Mouse (Mus musculus): ENCODE measurements around the gene Tmem171. TPM values are rescaled to one million over a fixed set of nuclear protein-coding genes. Genes with fewer than 3 reads are reported as not detected.

The Tmem171 gene
- polyA plus RNA-seq, 1 experiment from 2014 or later, result 0.57 TPM

DNA sequence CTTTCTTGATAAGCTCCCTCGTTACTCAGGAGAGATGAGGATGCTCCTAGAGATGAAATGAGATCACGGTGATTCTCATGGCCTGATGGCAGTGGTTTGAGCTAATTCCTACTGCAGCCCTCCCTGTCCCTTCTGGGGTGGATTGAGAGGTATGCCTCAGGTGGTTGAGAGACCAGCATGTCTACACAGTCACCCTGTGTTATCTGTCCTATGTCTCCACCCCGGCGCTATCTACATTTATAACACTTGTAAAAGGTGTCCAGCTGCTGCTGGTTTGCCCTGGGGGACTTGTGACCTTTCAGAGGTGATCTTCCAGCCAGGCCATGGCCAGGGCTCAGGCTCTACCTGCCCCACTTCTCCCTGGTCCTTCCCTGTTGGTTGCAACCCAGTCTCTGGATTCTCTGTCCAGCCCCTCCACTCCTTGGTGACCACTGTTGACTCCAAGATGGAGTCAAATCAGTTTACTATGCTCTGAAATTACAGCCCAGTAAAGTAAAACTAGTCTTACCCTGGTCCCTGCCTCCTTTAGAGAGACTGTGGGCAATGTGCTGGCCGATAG, 5.4 kb upstream of the Tmem171 start:
- Histone ChIP-seq H3K27me3 (replicated peaks; ENCODE audit: control insufficient read depth, insufficient read depth, low read length) (peaks cover 9% of the 10 kb centered on the region), H3K27ac (replicated peaks; ENCODE audit: low read depth, low read length) (no peak overlapping the region), H3K9me3 (ENCODE audit: control insufficient read depth, low read length) (no peaks in the 10 kb centered on the region), H3K36me3 (ENCODE audit: control insufficient read depth, insufficient read depth, low read length) (no peaks in the 10 kb centered on the region), H3K4me3 (ENCODE audit: low read depth, low read length) (no peak overlapping the region), H3K9ac (ENCODE audit: low read depth, low read length) (no peak overlapping the region), H3K4me2 (ENCODE audit: low read depth, low read length) (no peak overlapping the region), H3K4me1 (ENCODE audit: control insufficient read depth, insufficient read depth, low read length) (peaks cover 5% of the 10 kb centered on the region; the same call in 1 of the 2 replicates)
- ATAC-seq (ENCODE audit: low read depth) (no peak), DNase-seq (ENCODE audit: low spot score) (no peak)
- 82% methylated on average over 5 of the region's 5 CpGs for WGBS

DNA sequence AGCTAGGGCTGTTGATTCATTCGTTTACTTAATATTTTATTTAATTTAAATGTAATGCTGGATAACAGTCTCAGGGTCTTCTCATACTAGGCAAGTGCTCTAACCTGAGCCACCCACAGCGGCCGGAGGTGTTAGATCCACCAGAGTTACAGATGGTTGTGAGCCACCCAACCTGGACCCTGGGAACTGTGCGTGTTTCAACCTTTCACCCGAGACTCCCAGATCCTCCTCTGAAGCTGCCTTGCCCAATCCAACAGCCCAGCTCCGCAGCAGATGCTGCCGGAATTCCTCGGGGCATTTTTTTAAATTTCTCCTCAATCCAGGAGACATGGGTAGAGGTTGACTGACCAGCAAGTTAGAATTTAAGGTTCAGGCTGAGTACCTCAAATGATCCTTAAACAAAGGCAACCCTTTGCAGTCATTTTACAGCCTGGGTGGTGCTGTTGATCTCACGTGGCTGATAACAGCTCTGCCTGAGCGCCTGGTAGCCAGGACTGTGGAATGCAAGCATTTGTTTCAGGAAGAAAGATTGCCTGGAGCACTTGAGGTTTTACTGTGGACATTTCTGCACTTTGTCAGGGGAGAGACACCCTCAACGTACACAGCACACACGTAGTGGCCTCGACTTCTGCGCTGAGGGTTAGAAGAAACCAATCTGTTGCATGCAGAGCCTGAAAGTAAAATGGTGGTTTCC, 4.6 kb upstream of the Tmem171 start:
- no peak for DNase-seq (ENCODE audit: low spot score)
- H3K36me3 ChIP-seq (ENCODE audit: control insufficient read depth, insufficient read depth, low read length), result no peaks in the 10 kb centered on the region
- ATAC-seq (ENCODE audit: low read depth), result no peak
- H3K4me3 ChIP-seq (ENCODE audit: low read depth, low read length), result no peak overlapping the region
- H3K9ac ChIP-seq (ENCODE audit: low read depth, low read length), result no peak overlapping the region
- H3K27ac ChIP-seq (replicated peaks; ENCODE audit: low read depth, low read length), result no peak overlapping the region
- no peaks in the 10 kb centered on the region for H3K9me3 ChIP-seq (ENCODE audit: control insufficient read depth, low read length)
- peaks cover 11% of the 10 kb centered on the region for H3K27me3 ChIP-seq (replicated peaks; ENCODE audit: control insufficient read depth, insufficient read depth, low read length)
- peaks cover 11% of the 10 kb centered on the region; the same call in 1 of the 2 replicates for H3K4me1 ChIP-seq (ENCODE audit: control insufficient read depth, insufficient read depth, low read length)
- WGBS, result 64% methylated on average over 14 of the region's 14 CpGs
- H3K4me2 ChIP-seq (ENCODE audit: low read depth, low read length), result no peak overlapping the region

DNA sequence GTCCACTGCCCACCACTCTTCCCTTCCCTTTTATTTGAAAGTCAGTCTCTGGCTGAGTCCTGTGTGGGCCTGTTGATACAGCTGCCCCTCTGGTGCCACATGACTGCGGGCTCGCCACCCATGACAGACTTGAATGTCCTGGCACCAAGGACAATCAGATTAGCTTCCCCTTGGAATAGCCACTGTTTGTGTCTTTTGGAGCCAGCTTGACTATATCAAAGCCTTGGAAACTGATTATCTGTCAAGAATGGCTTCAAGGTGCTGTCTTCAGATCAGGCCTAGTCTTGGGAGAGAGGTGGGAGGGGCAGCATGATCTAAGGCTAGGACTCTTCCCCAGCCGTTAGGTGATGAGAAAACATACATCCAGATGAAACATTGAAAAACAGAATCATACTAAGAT, 2.1 kb upstream of the Tmem171 start:
- no peak for DNase-seq (ENCODE audit: low spot score)
- ATAC-seq (ENCODE audit: low read depth), result no peak
- no peak overlapping the region for H3K9ac ChIP-seq (ENCODE audit: low read depth, low read length)
- no peak overlapping the region for H3K27ac ChIP-seq (replicated peaks; ENCODE audit: low read depth, low read length)
- 93% methylated on average over 3 of the region's 3 CpGs for WGBS
- no peaks in the 10 kb centered on the region for H3K9me3 ChIP-seq (ENCODE audit: control insufficient read depth, low read length)
- H3K4me3 ChIP-seq (ENCODE audit: low read depth, low read length), result no peak overlapping the region
- H3K36me3 ChIP-seq (ENCODE audit: control insufficient read depth, insufficient read depth, low read length), result no peaks in the 10 kb centered on the region
- no peak overlapping the region for H3K4me2 ChIP-seq (ENCODE audit: low read depth, low read length)
- peaks cover 11% of the 10 kb centered on the region; the same call in 1 of the 2 replicates for H3K4me1 ChIP-seq (ENCODE audit: control insufficient read depth, insufficient read depth, low read length)
- H3K27me3 ChIP-seq (replicated peaks; ENCODE audit: control insufficient read depth, insufficient read depth, low read length), result peaks cover 11% of the 10 kb centered on the region

DNA sequence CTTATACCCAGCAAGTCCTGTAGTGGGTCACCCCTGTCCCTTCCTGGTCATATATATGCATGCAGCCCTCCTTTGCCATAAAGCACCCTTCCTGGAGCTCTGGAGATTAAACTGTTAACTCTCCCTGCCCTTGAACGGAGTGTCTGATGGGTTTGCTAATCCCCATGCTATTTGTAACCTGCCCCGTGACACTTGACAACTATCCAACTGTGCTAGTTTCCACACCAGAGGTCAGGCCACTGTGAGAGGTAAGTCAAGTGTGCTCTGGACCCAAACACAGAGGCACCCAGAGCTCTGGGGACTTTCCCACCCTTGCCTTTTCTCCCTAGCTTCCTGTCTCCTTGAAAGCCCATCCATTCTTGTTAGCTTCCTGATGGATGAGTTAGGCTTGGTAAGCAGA, 912 bp upstream of the Tmem171 start:
- H3K9me3 ChIP-seq (ENCODE audit: control insufficient read depth, low read length), result no peaks in the 10 kb centered on the region
- peak overlapping the region; percentile 91; the same call in 1 of the 2 replicates for H3K4me2 ChIP-seq (ENCODE audit: low read depth, low read length)
- no peaks in the 10 kb centered on the region for H3K36me3 ChIP-seq (ENCODE audit: control insufficient read depth, insufficient read depth, low read length)
- DNase-seq (ENCODE audit: low spot score), result no peak
- H3K27me3 ChIP-seq (replicated peaks; ENCODE audit: control insufficient read depth, insufficient read depth, low read length), result peaks cover 11% of the 10 kb centered on the region
- peaks cover 11% of the 10 kb centered on the region; the same call in 1 of the 2 replicates for H3K4me1 ChIP-seq (ENCODE audit: control insufficient read depth, insufficient read depth, low read length)
- 39% methylated on average over 2 of the region's 2 CpGs for WGBS
- no peak for ATAC-seq (ENCODE audit: low read depth)
- no peak overlapping the region for H3K27ac ChIP-seq (replicated peaks; ENCODE audit: low read depth, low read length)
- H3K9ac ChIP-seq (ENCODE audit: low read depth, low read length), result no peak overlapping the region
- no peak overlapping the region for H3K4me3 ChIP-seq (ENCODE audit: low read depth, low read length)

DNA sequence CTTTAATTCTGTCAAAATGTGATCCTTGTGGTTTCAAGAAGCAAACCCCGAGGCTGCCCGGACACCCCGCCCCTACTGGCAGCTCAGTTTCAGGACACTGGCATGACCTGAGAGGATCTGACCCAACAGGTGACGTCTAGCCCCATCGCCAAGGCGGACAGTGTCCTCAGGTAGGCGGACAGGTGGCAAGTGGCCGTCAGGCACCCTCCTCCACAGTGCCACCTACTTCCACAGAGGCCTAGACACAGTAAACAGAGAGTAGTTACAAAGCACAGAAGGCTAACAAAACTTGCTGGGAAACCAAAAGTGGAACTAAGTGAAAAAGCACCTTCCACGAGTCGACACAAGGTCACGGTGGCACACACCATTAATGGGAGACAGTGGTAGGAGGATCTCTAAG, 1.3 kb downstream of the Tmem171 start:
- Histone ChIP-seq H3K9me3 (ENCODE audit: control insufficient read depth, low read length) (no peaks in the 10 kb centered on the region), H3K4me3 (ENCODE audit: low read depth, low read length) (no peak overlapping the region), H3K4me2 (ENCODE audit: low read depth, low read length) (no peak overlapping the region), H3K4me1 (ENCODE audit: control insufficient read depth, insufficient read depth, low read length) (0 out of 2 replicates have a peak, but pooled peaks cover 6% of the 10 kb centered on the region), H3K9ac (ENCODE audit: low read depth, low read length) (no peak overlapping the region), H3K27me3 (replicated peaks; ENCODE audit: control insufficient read depth, insufficient read depth, low read length) (peaks cover 11% of the 10 kb centered on the region), H3K36me3 (ENCODE audit: control insufficient read depth, insufficient read depth, low read length) (no peaks in the 10 kb centered on the region), H3K27ac (replicated peaks; ENCODE audit: low read depth, low read length) (no peak overlapping the region)
- 88% methylated on average over 11 of the region's 11 CpGs for WGBS
- DNase-seq (ENCODE audit: low spot score) (no peak), ATAC-seq (ENCODE audit: low read depth) (no peak)

DNA sequence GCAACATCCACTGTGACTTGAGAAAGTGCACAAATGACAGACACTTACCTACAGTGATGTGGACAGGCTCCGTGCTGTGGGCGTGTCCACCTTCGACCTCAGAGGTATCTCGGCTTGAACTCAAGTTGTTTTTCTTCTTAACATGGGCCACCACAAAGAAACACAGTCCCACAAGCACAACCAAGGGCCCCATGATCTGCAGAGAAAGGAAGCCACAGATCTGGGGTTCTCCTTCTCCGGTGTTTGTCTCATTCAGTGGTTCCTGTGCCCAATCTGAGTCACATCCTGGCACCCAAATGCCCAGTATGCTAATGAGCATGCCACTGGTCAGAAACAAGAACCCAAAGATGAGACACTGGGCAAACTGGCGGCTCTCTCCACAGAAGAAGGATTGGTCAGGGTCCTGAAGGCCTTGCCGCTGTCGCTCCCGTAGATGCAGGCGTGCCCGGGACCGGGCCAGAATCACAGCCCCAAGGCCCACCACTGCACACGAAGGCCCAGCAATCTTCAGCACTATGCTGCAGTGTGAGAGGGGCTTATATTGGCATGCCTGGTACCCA, 2.6 kb downstream of the Tmem171 start:
- Histone ChIP-seq H3K9ac (ENCODE audit: low read depth, low read length) (no peak overlapping the region), H3K27ac (replicated peaks; ENCODE audit: low read depth, low read length) (no peak overlapping the region), H3K4me3 (ENCODE audit: low read depth, low read length) (no peak overlapping the region), H3K4me2 (ENCODE audit: low read depth, low read length) (no peak overlapping the region), H3K27me3 (replicated peaks; ENCODE audit: control insufficient read depth, insufficient read depth, low read length) (peaks cover 11% of the 10 kb centered on the region), H3K36me3 (ENCODE audit: control insufficient read depth, insufficient read depth, low read length) (no peaks in the 10 kb centered on the region), H3K4me1 (ENCODE audit: control insufficient read depth, insufficient read depth, low read length) (0 out of 2 replicates have a peak, but pooled peaks cover 6% of the 10 kb centered on the region), H3K9me3 (ENCODE audit: control insufficient read depth, low read length) (no peaks in the 10 kb centered on the region)
- WGBS, result 87% methylated on average over 13 of the region's 13 CpGs
- no peak for DNase-seq (ENCODE audit: low spot score)
- no peak for ATAC-seq (ENCODE audit: low read depth)

DNA sequence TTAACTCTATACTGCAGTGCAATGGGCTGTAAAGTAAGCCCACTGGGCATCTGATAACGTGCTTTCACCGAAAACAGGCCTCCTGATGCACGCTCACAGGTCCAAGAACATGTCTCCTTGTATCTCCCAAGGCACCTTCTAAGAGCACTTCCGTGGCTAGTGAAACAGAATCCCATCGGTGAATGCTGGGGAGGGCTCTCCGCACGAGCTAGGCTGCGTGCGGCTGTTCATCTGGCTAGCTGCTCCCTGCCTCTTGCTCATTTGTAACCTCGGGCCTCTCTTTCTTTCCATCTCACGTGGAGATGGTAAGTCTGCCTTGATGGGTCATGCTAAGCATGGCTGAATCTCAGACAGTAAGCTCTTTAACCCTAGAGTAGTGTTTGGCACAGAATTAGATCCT, 3.7 kb downstream of the Tmem171 start:
- H3K27me3 ChIP-seq (replicated peaks; ENCODE audit: control insufficient read depth, insufficient read depth, low read length), result peaks cover 10% of the 10 kb centered on the region
- H3K4me1 ChIP-seq (ENCODE audit: control insufficient read depth, insufficient read depth, low read length), result 0 out of 2 replicates have a peak, but pooled peaks cover 6% of the 10 kb centered on the region
- H3K36me3 ChIP-seq (ENCODE audit: control insufficient read depth, insufficient read depth, low read length), result no peaks in the 10 kb centered on the region
- no peak overlapping the region for H3K4me3 ChIP-seq (ENCODE audit: low read depth, low read length)
- no peak overlapping the region for H3K27ac ChIP-seq (replicated peaks; ENCODE audit: low read depth, low read length)
- ATAC-seq (ENCODE audit: low read depth), result no peak
- WGBS, result 88% methylated on average over 11 of the region's 11 CpGs
- H3K9me3 ChIP-seq (ENCODE audit: control insufficient read depth, low read length), result no peaks in the 10 kb centered on the region
- no peak overlapping the region for H3K4me2 ChIP-seq (ENCODE audit: low read depth, low read length)
- no peak overlapping the region for H3K9ac ChIP-seq (ENCODE audit: low read depth, low read length)
- no peak for DNase-seq (ENCODE audit: low spot score)

DNA sequence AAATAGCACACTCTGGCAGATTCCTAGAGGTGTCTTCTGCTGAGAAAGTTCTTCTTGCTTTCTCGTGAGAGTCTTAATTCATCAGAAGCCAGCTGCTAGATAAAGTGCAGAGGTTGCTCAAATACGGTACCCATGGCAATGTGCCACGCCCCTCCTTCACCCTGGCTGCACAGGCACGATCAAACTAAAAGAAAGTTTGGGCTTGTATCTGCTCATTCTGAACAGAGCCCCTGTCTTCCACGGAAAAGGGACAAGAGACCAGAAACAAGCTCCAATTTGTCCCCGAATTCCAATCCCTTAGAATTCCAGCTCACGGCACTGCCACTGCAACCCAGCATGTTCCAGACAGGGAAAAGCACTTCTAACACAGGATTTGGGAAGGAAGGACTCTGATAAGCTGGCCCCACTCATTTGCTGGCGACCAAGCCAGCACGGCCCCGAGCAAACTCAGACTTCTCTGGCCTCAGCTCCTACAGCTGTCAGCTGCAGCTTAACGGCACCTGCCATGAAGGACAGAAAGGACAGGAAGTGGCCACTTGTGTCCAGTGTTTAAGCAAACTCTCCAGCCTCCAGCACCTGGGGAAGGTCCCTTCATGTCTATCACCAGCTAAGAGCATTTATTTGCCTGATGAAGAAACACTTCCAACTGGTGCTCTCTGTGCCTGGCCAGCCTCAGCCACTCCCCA, 4.9 kb downstream of the Tmem171 start:
- WGBS, result 47% methylated on average over 11 of the region's 11 CpGs
- H3K9me3 ChIP-seq (ENCODE audit: control insufficient read depth, low read length), result no peaks in the 10 kb centered on the region
- no peak overlapping the region for H3K4me3 ChIP-seq (ENCODE audit: low read depth, low read length)
- no peak overlapping the region for H3K9ac ChIP-seq (ENCODE audit: low read depth, low read length)
- H3K4me1 ChIP-seq (ENCODE audit: control insufficient read depth, insufficient read depth, low read length), result 0 out of 2 replicates have a peak, but pooled peaks cover 3% of the 10 kb centered on the region
- H3K27ac ChIP-seq (replicated peaks; ENCODE audit: low read depth, low read length), result no peak overlapping the region
- H3K27me3 ChIP-seq (replicated peaks; ENCODE audit: control insufficient read depth, insufficient read depth, low read length), result no peaks in the 10 kb centered on the region
- H3K36me3 ChIP-seq (ENCODE audit: control insufficient read depth, insufficient read depth, low read length), result no peaks in the 10 kb centered on the region
- H3K4me2 ChIP-seq (ENCODE audit: low read depth, low read length), result no peak overlapping the region
- DNase-seq (ENCODE audit: low spot score) (no peak), ATAC-seq (ENCODE audit: low read depth) (no peak)

Data from embryonic facial prominence, embryonic 14.5 days (tissue).